ENCODE assay signal across 9 mouse cellular contexts in genomic region chr2:174547207-174547606, GRCm38 (mm10).
DNase-seq lines count a peak whose midpoint lies in the region; ATAC-seq lines count a peak whose summit lies in the region.
"Had no signal": no experiment of that assay in that cellular context is flagged by ENCODE, and none has a peak within 500 bp of the region (broad histone marks: within the 10 kb centered on the region; RNA-seq: fewer than 3 reads in every experiment).

No protein-coding gene starts in this region.

- 0 out of 2 replicates have a peak, but pooled peaks cover 3% of the 10 kb centered on the region for H3K9me3 ChIP-seq in forebrain, embryonic 12.5 days
- H3K9me3 ChIP-seq: limb, embryonic 15.5 days had no signal

- H3K27me3 ChIP-seq in forebrain, embryonic 12.5 days, result no peaks in the 10 kb centered on the region
- H3K27me3 ChIP-seq: limb, embryonic 15.5 days had no signal

- intact Hi-C loops in heart, postnatal 10 days (cut with DNase I), result no loop called here
- intact Hi-C loops in heart, postnatal 36 days (cut with DNase I), result no loop called here

- no peak overlapping the region for H3K9ac ChIP-seq in forebrain, embryonic 12.5 days
- H3K9ac ChIP-seq: limb, embryonic 15.5 days had no signal

- H3K4me1 ChIP-seq in forebrain, embryonic 12.5 days, result no peaks in the 10 kb centered on the region
- H3K4me1 ChIP-seq: limb, embryonic 15.5 days had no signal

- no peak for ATAC-seq in forebrain, embryonic 12.5 days (ENCODE audit: low FRiP score)

- peak; percentile 4 to 15 for DNase-seq in heart, postnatal 10 days
- no peak for DNase-seq in heart, postnatal 36 days
- peak; percentile 49 to 54 for DNase-seq in B cell, adult 2 months
- DNase-seq in adrenal gland, postnatal 36 days, result peak; percentile 22 to 49
- DNase-seq in lung, postnatal 25 days (ENCODE audit: low spot score), result peak; percentile 10
- DNase-seq in embryo, embryonic 11 days, result no peak
- DNase-seq in left cerebral cortex, adult 18-20 months (ENCODE audit: low spot score in 2 of 2), result no peak

- no peak overlapping the region for H3K4me3 ChIP-seq in forebrain, embryonic 12.5 days (replicated peaks)
- H3K4me3 ChIP-seq: limb, embryonic 15.5 days had no signal

- no peak overlapping the region for H3K27ac ChIP-seq in forebrain, embryonic 12.5 days
- H3K27ac ChIP-seq: limb, embryonic 15.5 days had no signal

- H3K36me3 ChIP-seq in forebrain, embryonic 12.5 days (replicated peaks), result no peaks in the 10 kb centered on the region
- H3K36me3 ChIP-seq: limb, embryonic 15.5 days had no signal

- H3K4me2 ChIP-seq in forebrain, embryonic 12.5 days, result no peak overlapping the region
- H3K4me2 ChIP-seq: limb, embryonic 15.5 days had no signal

- WGBS in forebrain, embryonic 12.5 days, result 86% methylated on average over 3 of the region's 3 CpGs

Comparison
In these comparisons a context has a peak if more than half of its experiments do, and no peak if none do; other contexts are left out.
1. DNase-seq: peak in heart, postnatal 10 days (2 of 2), B cell, adult 2 months (2 of 2), adrenal gland, postnatal 36 days (2 of 2) and lung, postnatal 25 days (single experiment); none in heart, postnatal 36 days (0 of 2), embryo, embryonic 11 days (single experiment) and left cerebral cortex, adult 18-20 months (0 of 2).